Mouse (Mus musculus) skeletal muscle tissue, adult 2 months (tissue): ENCODE results near the gene Mcam.
A peak's percentile ranks its signal among the peaks of the same experiment; 100 is the strongest.

Experiments
- DNase-seq: peaks from one replicate; pipeline ENCODE4 v3.0.0-alpha.2; 2012; ENCODE audit warnings: low read depth, low spot score

Gene Mcam

GRCm38 (mm10) chr9:44134101-44134850 is at the start of gene Mcam:
Mcam (plus strand) TSS chr9:44134469.
- peak; percentile 70 for DNase-seq

- DNase-seq, result peak; percentile 91
Measured at GRCm38 (mm10) chr9:44084659-44085229, 49.5 kb upstream of the Mcam start.

GRCm38 (mm10) chr9:44085276-44085675 is 49.0 kb upstream of the Mcam start:
- no peak for DNase-seq

GRCm38 (mm10) chr9:44085741-44086665 is 48.3 kb upstream of the Mcam start:
- DNase-seq, result peak; percentile 92

- peak; percentile 81 for DNase-seq
Measured at GRCm38 (mm10) chr9:44086960-44087359, 47.3 kb upstream of the Mcam start.

GRCm38 (mm10) chr9:44087761-44088455 is 46.4 kb upstream of the Mcam start:
- DNase-seq, result peak; percentile 92

- DNase-seq, result no peak
Measured at GRCm38 (mm10) chr9:44088877-44089608, 45.2 kb upstream of the Mcam start.

- peak; percentile 73 for DNase-seq
Measured at GRCm38 (mm10) chr9:44093612-44094503, 40.4 kb upstream of the Mcam start.

GRCm38 (mm10) chr9:44094737-44095136 is 39.5 kb upstream of the Mcam start:
- no peak for DNase-seq

GRCm38 (mm10) chr9:44095781-44096180 is 38.5 kb upstream of the Mcam start:
- no peak for DNase-seq

- DNase-seq, result peak; percentile 65
Measured at GRCm38 (mm10) chr9:44096536-44096935, 37.7 kb upstream of the Mcam start.

- no peak for DNase-seq
Measured at GRCm38 (mm10) chr9:44101490-44101889, 32.8 kb upstream of the Mcam start, which contains the start of gene Mfrp. Mfrp (plus strand) TSS chr9:44101729.

GRCm38 (mm10) chr9:44104881-44105280 is 29.4 kb upstream of the Mcam start:
- no peak for DNase-seq

- DNase-seq, result no peak
Measured at GRCm38 (mm10) chr9:44105781-44106180, 28.5 kb upstream of the Mcam start.

GRCm38 (mm10) chr9:44106182-44106581 is 28.1 kb upstream of the Mcam start:
- DNase-seq, result no peak

GRCm38 (mm10) chr9:44106596-44106995 is 27.7 kb upstream of the Mcam start:
- no peak for DNase-seq

GRCm38 (mm10) chr9:44107110-44107509 is 27.2 kb upstream of the Mcam start, which contains the start of gene C1qtnf5:
C1qtnf5 (plus strand) TSS chr9:44107245.
- DNase-seq, result peak; percentile 83

GRCm38 (mm10) chr9:44107557-44108179 is 26.6 kb upstream of the Mcam start:
- DNase-seq, result no peak
